Mouse (Mus musculus): ENCODE measurements around the gene Zfp62. TPM values are rescaled to one million over a fixed set of nuclear protein-coding genes. Genes with fewer than 3 reads are reported as not detected.

Gene Zfp62
- polyA plus RNA-seq, 1 experiment from 2014 or later = 38.6 TPM

DNA sequence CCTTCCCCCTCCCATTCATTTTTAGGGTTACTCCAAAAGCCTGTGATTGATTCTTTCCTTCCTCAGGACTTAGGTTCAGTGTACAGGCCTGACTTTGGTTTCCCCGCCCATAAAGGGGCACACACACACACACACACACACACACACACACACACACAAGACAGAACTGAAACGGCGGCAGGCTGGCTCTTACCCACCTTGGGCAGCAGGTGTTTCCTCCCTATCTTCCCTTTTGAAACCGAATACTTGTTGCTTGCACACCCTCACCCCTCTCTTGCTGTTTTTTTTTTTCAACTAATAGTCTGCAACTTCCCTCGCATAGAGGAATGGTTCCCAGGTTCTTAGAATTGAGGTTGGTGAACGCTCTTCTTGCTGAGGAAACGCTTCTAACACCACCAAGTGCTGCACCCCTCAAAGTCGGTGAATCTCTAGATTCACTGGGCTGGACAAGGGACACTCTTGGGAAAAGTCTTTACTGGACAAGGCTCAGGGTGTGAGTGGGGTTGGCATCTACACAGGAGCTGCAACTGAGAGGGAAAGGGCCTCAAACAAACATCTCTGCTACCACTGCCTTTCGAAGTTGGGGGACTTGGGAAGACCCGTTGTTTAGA, 46.8 kb downstream of the Zfp62 start:
- no peaks in the 10 kb centered on the region for H3K9me3 ChIP-seq (replicated peaks; ENCODE audit: control insufficient read depth, low read length, poor library complexity, severe bottlenecking)
- peak overlapping the region; percentile 95 for H3K4me2 ChIP-seq (ENCODE audit: low read length)
- H3K4me3 ChIP-seq (ENCODE audit: low read depth, low read length) = peak overlapping the region; percentile 60
- no peaks in the 10 kb centered on the region for H3K27me3 ChIP-seq (ENCODE audit: control insufficient read depth, insufficient read depth, low read depth, low read length)
- ATAC-seq = no peak
- H3K36me3 ChIP-seq (ENCODE audit: control insufficient read depth, insufficient read depth, low read length) = peaks cover 2% of the 10 kb centered on the region; the same call in 1 of the 2 replicates
- H3K27ac ChIP-seq (ENCODE audit: low read length) = 0 out of 2 replicates have a peak overlapping the region, but pooled peaks have one; percentile 60
- WGBS = 35% methylated on average over 10 of the region's 10 CpGs
- peaks cover 34% of the 10 kb centered on the region for H3K4me1 ChIP-seq (ENCODE audit: control insufficient read depth, insufficient read depth, low read length)
- peak overlapping the region; percentile 82 for H3K9ac ChIP-seq (ENCODE audit: low read depth, low read length)

DNA sequence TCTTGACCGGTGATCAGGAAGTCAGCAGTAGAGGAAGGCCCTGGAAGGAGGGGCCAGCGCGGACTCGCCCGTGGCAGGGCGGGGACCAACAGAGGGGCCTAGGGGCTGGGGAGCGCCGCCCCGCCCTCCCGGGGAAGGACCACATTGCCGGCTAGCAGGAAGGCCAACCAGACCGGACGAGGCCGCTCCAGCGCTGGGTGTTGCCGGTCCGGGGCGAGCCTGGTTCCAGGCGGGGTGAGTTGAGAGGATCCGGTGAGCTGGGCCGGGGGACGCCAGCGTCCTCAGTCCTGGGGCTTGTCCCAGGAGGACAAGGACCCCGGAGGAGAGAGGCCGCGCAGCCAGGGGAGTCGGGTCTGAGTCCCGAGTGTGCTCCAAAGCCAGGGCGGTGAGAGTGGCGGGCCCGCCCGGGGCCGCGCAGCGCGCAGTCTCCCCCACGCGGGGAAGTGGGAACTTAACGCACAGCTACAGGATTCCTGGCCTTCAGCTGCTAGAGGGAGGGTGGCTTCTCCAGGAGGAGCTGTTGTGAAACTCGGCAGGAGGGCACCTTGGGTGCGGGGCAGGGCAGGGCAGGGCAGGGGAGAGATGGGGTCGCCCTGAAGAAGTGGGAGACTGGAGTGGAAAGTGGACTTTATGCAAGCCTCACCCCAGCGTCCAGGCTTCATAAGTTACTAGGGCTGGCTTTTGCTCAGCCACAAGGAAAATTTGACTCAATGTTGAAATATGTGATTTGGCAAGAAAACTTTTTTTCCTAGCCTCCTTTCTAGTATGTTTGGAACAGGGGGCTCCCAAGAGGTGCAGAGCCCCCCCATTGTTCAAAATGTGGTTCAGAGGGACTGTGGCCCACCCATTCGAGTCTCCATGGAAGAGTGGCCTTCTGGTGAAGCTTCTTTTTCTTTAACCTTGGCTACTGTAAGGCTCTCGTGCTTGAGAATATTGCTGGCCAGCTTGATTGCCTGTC, 47.6 kb downstream of the Zfp62 start:
- peak overlapping the region; percentile 60 for H3K27ac ChIP-seq (ENCODE audit: low read length)
- peaks cover 27% of the 10 kb centered on the region for H3K4me1 ChIP-seq (ENCODE audit: control insufficient read depth, insufficient read depth, low read length)
- H3K9ac ChIP-seq (ENCODE audit: low read depth, low read length) = peak overlapping the region; percentile 82
- WGBS = 2% methylated on average over 41 of the region's 45 CpGs
- ATAC-seq = peak; percentile 88
- H3K4me2 ChIP-seq (ENCODE audit: low read length) = peak overlapping the region; percentile 95
- H3K9me3 ChIP-seq (replicated peaks; ENCODE audit: control insufficient read depth, low read length, poor library complexity, severe bottlenecking) = no peaks in the 10 kb centered on the region
- H3K36me3 ChIP-seq (ENCODE audit: control insufficient read depth, insufficient read depth, low read length) = peaks cover 2% of the 10 kb centered on the region; the same call in 1 of the 2 replicates
- H3K4me3 ChIP-seq (ENCODE audit: low read depth, low read length) = peak overlapping the region; percentile 60
- no peaks in the 10 kb centered on the region for H3K27me3 ChIP-seq (ENCODE audit: control insufficient read depth, insufficient read depth, low read depth, low read length)

DNA sequence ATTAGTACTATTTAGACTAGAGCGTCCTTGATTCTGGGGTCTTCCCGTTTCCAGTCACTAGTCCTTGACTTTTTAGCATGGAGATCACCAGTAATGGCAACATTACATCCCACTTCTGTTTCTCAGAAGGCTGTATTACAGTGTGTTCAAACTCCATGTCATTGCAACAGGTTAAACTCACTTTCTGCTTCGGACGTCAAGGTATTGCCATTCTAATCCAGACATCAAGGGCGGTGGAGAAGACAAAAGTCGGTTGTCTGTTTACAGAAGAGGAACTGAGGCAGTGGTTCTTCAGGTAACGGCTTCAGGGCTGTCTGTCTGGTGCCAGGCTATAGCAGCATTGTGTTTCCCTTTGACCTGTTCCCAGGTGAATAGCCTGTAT, 48.3 kb downstream of the Zfp62 start:
- no peak overlapping the region for H3K4me3 ChIP-seq (ENCODE audit: low read depth, low read length)
- H3K27me3 ChIP-seq (ENCODE audit: control insufficient read depth, insufficient read depth, low read depth, low read length) = no peaks in the 10 kb centered on the region
- no peak overlapping the region for H3K27ac ChIP-seq (ENCODE audit: low read length)
- no peaks in the 10 kb centered on the region for H3K9me3 ChIP-seq (replicated peaks; ENCODE audit: control insufficient read depth, low read length, poor library complexity, severe bottlenecking)
- peak overlapping the region; percentile 95 for H3K4me2 ChIP-seq (ENCODE audit: low read length)
- peaks cover 2% of the 10 kb centered on the region; the same call in 1 of the 2 replicates for H3K36me3 ChIP-seq (ENCODE audit: control insufficient read depth, insufficient read depth, low read length)
- no peak for ATAC-seq
- peaks cover 21% of the 10 kb centered on the region for H3K4me1 ChIP-seq (ENCODE audit: control insufficient read depth, insufficient read depth, low read length)
- 77% methylated on average over 7 of the region's 7 CpGs for WGBS
- H3K9ac ChIP-seq (ENCODE audit: low read depth, low read length) = no peak overlapping the region

DNA sequence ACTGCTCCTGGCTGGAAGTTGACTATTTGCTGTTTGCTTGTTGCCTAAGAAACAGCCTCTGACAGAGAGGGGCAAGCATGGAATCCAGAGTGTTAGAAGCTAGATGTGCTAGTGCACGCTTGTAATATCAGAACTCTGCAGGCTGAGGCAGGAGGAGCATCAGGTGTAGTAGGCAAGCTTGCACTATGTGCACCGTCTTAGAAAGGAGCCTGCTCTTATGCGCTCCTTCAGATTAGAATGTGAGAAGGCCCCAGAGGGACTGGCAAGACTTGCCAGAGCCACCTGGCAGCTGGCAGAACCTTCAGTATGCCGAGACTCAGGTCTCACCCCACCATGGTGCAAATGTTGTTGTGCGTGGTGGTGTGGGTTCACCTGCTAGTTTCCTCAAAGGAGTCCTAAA, 49.0 kb downstream of the Zfp62 start:
- H3K27me3 ChIP-seq (ENCODE audit: control insufficient read depth, insufficient read depth, low read depth, low read length) = no peaks in the 10 kb centered on the region
- no peak overlapping the region for H3K9ac ChIP-seq (ENCODE audit: low read depth, low read length)
- H3K4me3 ChIP-seq (ENCODE audit: low read depth, low read length) = no peak overlapping the region
- H3K4me2 ChIP-seq (ENCODE audit: low read length) = no peak overlapping the region
- 94% methylated on average over 5 of the region's 5 CpGs for WGBS
- H3K36me3 ChIP-seq (ENCODE audit: control insufficient read depth, insufficient read depth, low read length) = peaks cover 2% of the 10 kb centered on the region; the same call in 1 of the 2 replicates
- peaks cover 17% of the 10 kb centered on the region for H3K4me1 ChIP-seq (ENCODE audit: control insufficient read depth, insufficient read depth, low read length)
- no peak for ATAC-seq
- no peaks in the 10 kb centered on the region for H3K9me3 ChIP-seq (replicated peaks; ENCODE audit: control insufficient read depth, low read length, poor library complexity, severe bottlenecking)
- no peak overlapping the region for H3K27ac ChIP-seq (ENCODE audit: low read length)

DNA sequence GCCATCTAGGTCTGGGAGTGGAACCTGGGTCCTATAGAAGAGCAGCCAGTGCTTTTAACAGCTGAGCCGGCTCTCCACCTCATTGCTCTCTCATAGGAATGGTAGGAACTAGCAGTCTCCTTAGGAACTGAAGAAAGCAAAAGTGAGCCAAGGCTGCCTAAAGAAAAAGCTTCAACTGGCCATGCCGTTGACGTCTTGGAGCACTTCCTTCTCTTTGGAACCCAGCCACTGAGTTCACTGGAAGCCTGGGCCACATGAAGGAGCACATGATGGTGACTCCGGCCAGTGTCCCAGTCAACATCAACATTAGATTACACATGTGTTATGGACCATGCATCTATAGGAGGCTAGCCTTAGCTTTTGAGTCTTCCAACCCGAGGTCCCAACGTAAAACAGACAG, 49.9 kb downstream of the Zfp62 start:
- no peak overlapping the region for H3K4me3 ChIP-seq (ENCODE audit: low read depth, low read length)
- no peak overlapping the region for H3K9ac ChIP-seq (ENCODE audit: low read depth, low read length)
- peaks cover 17% of the 10 kb centered on the region for H3K4me1 ChIP-seq (ENCODE audit: control insufficient read depth, insufficient read depth, low read length)
- no peak overlapping the region for H3K4me2 ChIP-seq (ENCODE audit: low read length)
- ATAC-seq = no peak
- H3K36me3 ChIP-seq (ENCODE audit: control insufficient read depth, insufficient read depth, low read length) = peaks cover 2% of the 10 kb centered on the region; the same call in 1 of the 2 replicates
- H3K27ac ChIP-seq (ENCODE audit: low read length) = no peak overlapping the region
- no peaks in the 10 kb centered on the region for H3K9me3 ChIP-seq (replicated peaks; ENCODE audit: control insufficient read depth, low read length, poor library complexity, severe bottlenecking)
- H3K27me3 ChIP-seq (ENCODE audit: control insufficient read depth, insufficient read depth, low read depth, low read length) = no peaks in the 10 kb centered on the region
- 97% methylated on average over 6 of the region's 6 CpGs for WGBS

DNA sequence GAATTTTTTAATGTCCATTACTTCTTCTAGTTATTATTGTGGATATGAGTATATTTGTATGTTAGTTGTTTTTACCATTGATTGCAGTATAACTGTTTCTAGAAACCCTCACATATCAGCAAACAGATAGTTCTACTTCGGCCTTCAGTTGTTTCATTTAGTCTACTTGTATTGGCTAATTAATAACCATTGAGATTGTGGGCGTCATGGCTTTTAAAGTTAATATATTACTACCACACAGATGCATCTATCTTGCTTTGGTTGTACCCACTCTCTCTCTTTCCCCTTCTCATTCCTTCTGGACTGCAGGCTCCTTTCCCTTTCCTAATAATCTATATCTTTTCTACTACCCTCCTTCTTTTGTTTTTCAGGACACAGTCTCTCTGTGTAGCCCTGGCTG, 56.2 kb downstream of the Zfp62 start:
- H3K36me3 ChIP-seq (ENCODE audit: control insufficient read depth, insufficient read depth, low read length) = peaks cover 8% of the 10 kb centered on the region
- no peak overlapping the region for H3K4me3 ChIP-seq (ENCODE audit: low read depth, low read length)
- H3K4me2 ChIP-seq (ENCODE audit: low read length) = no peak overlapping the region
- no peak overlapping the region for H3K27ac ChIP-seq (ENCODE audit: low read length)
- H3K4me1 ChIP-seq (ENCODE audit: control insufficient read depth, insufficient read depth, low read length) = no peaks in the 10 kb centered on the region
- ATAC-seq = no peak
- no peaks in the 10 kb centered on the region for H3K27me3 ChIP-seq (ENCODE audit: control insufficient read depth, insufficient read depth, low read depth, low read length)
- no peaks in the 10 kb centered on the region for H3K9me3 ChIP-seq (replicated peaks; ENCODE audit: control insufficient read depth, low read length, poor library complexity, severe bottlenecking)
- no peak overlapping the region for H3K9ac ChIP-seq (ENCODE audit: low read depth, low read length)
- WGBS = 97% methylated on average over 2 of the region's 2 CpGs

DNA sequence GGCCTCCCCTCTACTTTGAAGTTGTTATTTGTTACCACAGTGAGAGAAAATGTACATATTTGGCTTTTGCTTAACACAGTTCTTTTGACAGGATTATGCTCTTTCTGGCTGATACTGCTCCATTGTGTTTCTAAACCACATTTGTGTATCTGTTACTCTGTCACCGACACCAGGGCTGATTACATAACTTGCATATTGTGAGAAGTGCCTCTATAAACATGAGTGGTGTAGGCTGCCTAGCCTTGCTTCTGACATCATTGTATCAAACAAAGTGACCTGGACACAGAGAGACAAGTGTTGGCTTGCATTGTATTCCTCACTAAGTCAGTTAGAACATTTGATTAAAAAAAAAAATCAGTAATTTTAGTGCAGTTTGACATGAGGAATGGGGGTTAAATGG, 56.7 kb downstream of the Zfp62 start:
- Histone ChIP-seq H3K27ac (ENCODE audit: low read length) (no peak overlapping the region), H3K27me3 (ENCODE audit: control insufficient read depth, insufficient read depth, low read depth, low read length) (no peaks in the 10 kb centered on the region), H3K4me2 (ENCODE audit: low read length) (no peak overlapping the region), H3K9me3 (replicated peaks; ENCODE audit: control insufficient read depth, low read length, poor library complexity, severe bottlenecking) (no peaks in the 10 kb centered on the region), H3K4me1 (ENCODE audit: control insufficient read depth, insufficient read depth, low read length) (no peaks in the 10 kb centered on the region), H3K4me3 (ENCODE audit: low read depth, low read length) (no peak overlapping the region), H3K9ac (ENCODE audit: low read depth, low read length) (no peak overlapping the region), H3K36me3 (ENCODE audit: control insufficient read depth, insufficient read depth, low read length) (peaks cover 8% of the 10 kb centered on the region; the same call in 1 of the 2 replicates)
- WGBS = 83% methylated on average over 1 of the region's 1 CpGs
- ATAC-seq = no peak

DNA sequence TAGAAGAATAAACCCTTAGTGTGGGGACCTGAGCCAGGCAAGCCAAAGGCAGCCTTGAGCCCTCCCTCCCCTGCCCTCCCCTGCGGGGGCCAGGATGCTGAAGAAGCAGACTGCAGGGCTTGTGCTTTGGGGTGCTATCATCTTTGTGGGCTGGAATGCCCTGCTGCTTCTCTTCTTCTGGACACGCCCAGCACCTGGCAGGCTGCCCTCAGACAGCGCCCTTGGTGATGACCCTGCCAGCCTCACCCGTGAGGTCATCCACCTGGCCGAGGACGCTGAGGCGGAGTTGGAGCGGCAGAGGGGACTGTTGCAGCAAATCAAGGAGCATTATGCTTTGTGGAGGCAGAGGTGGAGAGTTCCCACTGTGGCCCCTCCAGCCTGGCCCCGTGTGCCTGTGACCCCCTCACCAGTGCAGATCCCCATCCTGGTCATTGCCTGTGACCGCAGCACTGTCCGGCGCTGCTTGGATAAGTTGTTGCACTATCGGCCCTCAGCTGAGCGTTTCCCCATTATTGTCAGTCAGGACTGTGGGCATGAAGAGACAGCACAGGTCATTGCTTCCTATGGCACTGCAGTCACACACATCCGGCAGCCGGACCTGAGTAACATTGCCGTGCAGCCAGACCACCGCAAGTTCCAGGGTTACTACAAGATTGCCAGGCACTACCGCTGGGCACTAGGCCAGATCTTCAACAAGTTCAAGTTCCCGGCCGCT, 57.7 kb downstream of the Zfp62 start:
- ATAC-seq = no peak
- Histone ChIP-seq H3K9ac (ENCODE audit: low read depth, low read length) (no peak overlapping the region), H3K27ac (ENCODE audit: low read length) (no peak overlapping the region), H3K4me3 (ENCODE audit: low read depth, low read length) (no peak overlapping the region), H3K36me3 (ENCODE audit: control insufficient read depth, insufficient read depth, low read length) (peaks cover 8% of the 10 kb centered on the region; the same call in 1 of the 2 replicates), H3K4me1 (ENCODE audit: control insufficient read depth, insufficient read depth, low read length) (no peaks in the 10 kb centered on the region), H3K9me3 (replicated peaks; ENCODE audit: control insufficient read depth, low read length, poor library complexity, severe bottlenecking) (no peaks in the 10 kb centered on the region), H3K27me3 (ENCODE audit: control insufficient read depth, insufficient read depth, low read depth, low read length) (no peaks in the 10 kb centered on the region), H3K4me2 (ENCODE audit: low read length) (no peak overlapping the region)
- WGBS = 96% methylated on average over 21 of the region's 21 CpGs

Data from midbrain, embryonic 16.5 days (tissue).